Mouse (Mus musculus) cerebellum, adult 18-20 months (tissue): Measurements from ENCODE around the gene Sdk2.

ENCODE experiments used
- DNase-seq, 2 experiments: peaks; one replicate each; pipeline ENCODE4 v3.0.0; 2021

The Sdk2 gene

GRCm38 (mm10) chr11:113733631-113734364, 333.0 kb downstream of the Sdk2 start:
- DNase-seq: no peak

- DNase-seq: no peak
Measured at GRCm38 (mm10) chr11:113731945-113732612, 334.8 kb downstream of the Sdk2 start.

GRCm38 (mm10) chr11:113730879-113731278, 336.0 kb downstream of the Sdk2 start:
- DNase-seq: no peak

GRCm38 (mm10) chr11:113729917-113730316, 336.9 kb downstream of the Sdk2 start:
- DNase-seq: no peak

GRCm38 (mm10) chr11:113729239-113729638, 337.6 kb downstream of the Sdk2 start:
- no peak for DNase-seq

- no peak for DNase-seq
Measured at GRCm38 (mm10) chr11:113727992-113728391, 338.9 kb downstream of the Sdk2 start.

- DNase-seq: no peak
Measured at GRCm38 (mm10) chr11:113726994-113727888, 339.6 kb downstream of the Sdk2 start.
